Mouse (Mus musculus) E14TG2a.4 (cell line): ENCODE data around the gene Slc13a3.

Source experiments
- CTCF ChIP-seq: conservative IDR thresholded peaks from 2 replicates; pipeline ENCODE4 v1.5.1; 2014; ENCODE audit warnings: low read length
- NANOG ChIP-seq: IDR thresholded peaks from 2 replicates; pipeline ENCODE4 v1.6.1; 2014; ENCODE audit warnings: borderline replicate concordance, low read length, mixed read lengths
- POU5F1 ChIP-seq: IDR thresholded peaks from 2 replicates; pipeline ENCODE4 v1.6.1; 2014; ENCODE audit warnings: low read length, borderline replicate concordance

- TF ChIP-seq CTCF, result no peak
- no peak for TF ChIP-seq POU5F1
- TF ChIP-seq NANOG, result no peak
Observed at GRCm38 (mm10) chr2:165376001-165376400, 97.0 kb downstream of the Slc13a3 start.
